ENCODE assay signal across 12 mouse cellular contexts in the genomic region with DNA sequence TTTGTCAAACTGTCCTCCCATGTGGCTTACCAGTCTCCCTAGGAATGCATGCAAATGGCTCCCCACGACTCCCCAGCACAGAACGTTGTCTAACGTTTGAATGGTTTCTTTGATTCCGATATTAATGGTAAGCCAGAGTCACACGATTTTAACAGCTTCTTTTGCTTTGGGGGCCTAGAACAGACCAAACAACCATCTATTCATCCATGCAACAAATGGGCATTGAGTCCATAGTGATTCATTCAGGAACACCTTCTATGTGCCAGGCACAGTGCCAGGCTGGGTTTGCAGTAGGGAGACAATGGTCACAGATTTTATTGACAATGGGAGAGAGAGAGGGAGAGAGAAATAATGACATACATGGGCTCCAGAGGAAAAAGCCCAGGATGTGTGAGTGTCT.
DNase-seq lines count a peak whose midpoint lies in the region; ATAC-seq lines count a peak whose summit lies in the region.
"Had no signal": no experiment of that assay in that cellular context is flagged by ENCODE, and none has a peak within 500 bp of the region (broad histone marks: within the 10 kb centered on the region; RNA-seq: fewer than 3 reads in every experiment).

No protein-coding gene starts in this region.

- no peaks in the 10 kb centered on the region for H3K4me1 ChIP-seq in neural tube, embryonic 12.5 days
- H3K4me1 ChIP-seq: heart, embryonic 12.5 days had no signal

- no peaks in the 10 kb centered on the region for H3K36me3 ChIP-seq in neural tube, embryonic 12.5 days
- H3K36me3 ChIP-seq: G1E; heart, embryonic 12.5 days had no signal

- no peaks in the 10 kb centered on the region for H3K27me3 ChIP-seq in neural tube, embryonic 12.5 days (replicated peaks)
- H3K27me3 ChIP-seq: heart, embryonic 12.5 days had no signal

- ATAC-seq in neural tube, embryonic 12.5 days (ENCODE audit: low FRiP score, low read depth), result peak; percentile 76; the same call in 1 of the 2 replicates
- ATAC-seq: intestine, postnatal 0 days had no signal

- H3K4me3 ChIP-seq in neural tube, embryonic 12.5 days, result no peak overlapping the region
- H3K4me3 ChIP-seq: heart, embryonic 12.5 days had no signal

- no peak overlapping the region for H3K27ac ChIP-seq in neural tube, embryonic 12.5 days

- no peak overlapping the region for H3K9ac ChIP-seq in neural tube, embryonic 12.5 days
- H3K9ac ChIP-seq: heart, embryonic 12.5 days had no signal

- WGBS in neural tube, embryonic 12.5 days, result 54% methylated on average over 5 of the region's 5 CpGs

- no peak overlapping the region for H3K4me2 ChIP-seq in neural tube, embryonic 12.5 days (replicated peaks)
- H3K4me2 ChIP-seq: heart, embryonic 12.5 days had no signal

- peak; percentile 9 to 21 for DNase-seq in cerebellum, adult 18-20 months
- DNase-seq in cerebellum, adult 11 months, result no peak
- no peak for DNase-seq in neural tube, embryonic 10.5 days (ENCODE audit: extremely low spot score, low spot score)
- peak; percentile 33 to 67 for DNase-seq in left cerebral cortex, adult 9 months (ENCODE audit: low spot score in 2 of 2)
- peak; percentile 85 for DNase-seq in telencephalon, adult 2 months (ENCODE audit: low read depth, low spot score)
- DNase-seq in heart, adult 18-20 months, result no peak
- no peak for DNase-seq in spleen, adult 18-20 months
- DNase-seq: adrenal gland, adult 8-10 months had no signal

- no peaks in the 10 kb centered on the region for H3K9me3 ChIP-seq in neural tube, embryonic 12.5 days
- H3K9me3 ChIP-seq: G1E; heart, embryonic 12.5 days had no signal

Comparison
In these comparisons a context has a peak if more than half of its experiments do, and no peak if none do; other contexts are left out.
1. DNase-seq: peak in cerebellum, adult 18-20 months (2 of 2), left cerebral cortex, adult 9 months (2 of 2) and telencephalon, adult 2 months (single experiment); none in cerebellum, adult 11 months (single experiment), neural tube, embryonic 10.5 days (single experiment), heart, adult 18-20 months (0 of 2) and spleen, adult 18-20 months (0 of 2).